Mouse (Mus musculus) heart, embryonic 11.5 days (tissue): ENCODE measurements around the gene Mettl1. TPM values are rescaled to one million over a fixed set of nuclear protein-coding genes. Genes with fewer than 3 reads are reported as not detected.

Source experiments
- ATAC-seq: fragments of 200-750 bp; cut with Nextera tagmentation; replicated peaks from 2 replicates; pipeline ENCODE4 v1.8.0; 2017; ENCODE audit warnings: moderate library complexity; ENCODE audit not compliant: insufficient number of reproducible peaks, low FRiP score, low TSS enrichment
- H3K27ac ChIP-seq: fragments of 300-500 bp; sonication (generic); 2 replicates; pipeline ENCODE4 v1.5.1; 2014; ENCODE audit warnings: mild to moderate bottlenecking, low read depth, low read length
- H3K27me3 ChIP-seq: fragments of 300-500 bp; sonication (generic); 2 replicates; pipeline ENCODE4 v1.6.1; 2014; ENCODE audit warnings: mild to moderate bottlenecking, low read length, mixed read lengths; ENCODE audit not compliant: control insufficient read depth, insufficient read depth
- H3K36me3 ChIP-seq: fragments of 300-500 bp; sonication (generic); 2 replicates; pipeline ENCODE4 v1.6.1; 2014; ENCODE audit warnings: mild to moderate bottlenecking, low read length, moderate library complexity, mixed read lengths; ENCODE audit not compliant: control insufficient read depth, insufficient read depth
- H3K4me1 ChIP-seq: fragments of 300-500 bp; sonication (generic); 2 replicates; pipeline ENCODE4 v1.6.1; 2014; ENCODE audit warnings: low read length; ENCODE audit not compliant: control insufficient read depth, insufficient read depth
- H3K4me2 ChIP-seq: fragments of 300-500 bp; sonication (generic); 2 replicates; pipeline ENCODE4 v1.6.1; 2014; ENCODE audit warnings: mild to moderate bottlenecking, moderate library complexity
- H3K4me3 ChIP-seq: fragments of 300-500 bp; sonication (generic); 2 replicates; pipeline ENCODE4 v1.5.1; 2014; ENCODE audit warnings: low read depth, low read length
- H3K9ac ChIP-seq: fragments of 300-500 bp; sonication (generic); 2 replicates; pipeline ENCODE4 v1.6.1; 2014; ENCODE audit warnings: mild to moderate bottlenecking, low read depth, low read length, moderate library complexity
- H3K9me3 ChIP-seq: fragments of 300-500 bp; sonication (generic); replicated peaks from 2 replicates; pipeline ENCODE4 v1.6.1; 2016; ENCODE audit warnings: low read length; ENCODE audit not compliant: control insufficient read depth
- WGBS: fragments of 180-500 bp; shearing (Covaris S2); extraction: QIAGEN DNeasy Blood & Tissue Kit; methylation state at CpG from one replicate; pipeline ENCODE4 v1.1.7; 2014; ENCODE audit not compliant: insufficient replicate concordance; 5-methylcytosine and 5-hydroxymethylcytosine counted together
- polyA plus RNA-seq: library from polyadenylated mRNA; unstranded; fragments of >200 nt; fragmentation: Nextera tagmentation; extraction: Ambion mirVana; gene quantifications from 2 replicates; pipeline ENCODE4 v1.2.1, GENCODE M21; 2014

Gene Mettl1
- polyA plus RNA-seq, result 36.1 and 43.3 TPM in 2 replicates

DNA sequence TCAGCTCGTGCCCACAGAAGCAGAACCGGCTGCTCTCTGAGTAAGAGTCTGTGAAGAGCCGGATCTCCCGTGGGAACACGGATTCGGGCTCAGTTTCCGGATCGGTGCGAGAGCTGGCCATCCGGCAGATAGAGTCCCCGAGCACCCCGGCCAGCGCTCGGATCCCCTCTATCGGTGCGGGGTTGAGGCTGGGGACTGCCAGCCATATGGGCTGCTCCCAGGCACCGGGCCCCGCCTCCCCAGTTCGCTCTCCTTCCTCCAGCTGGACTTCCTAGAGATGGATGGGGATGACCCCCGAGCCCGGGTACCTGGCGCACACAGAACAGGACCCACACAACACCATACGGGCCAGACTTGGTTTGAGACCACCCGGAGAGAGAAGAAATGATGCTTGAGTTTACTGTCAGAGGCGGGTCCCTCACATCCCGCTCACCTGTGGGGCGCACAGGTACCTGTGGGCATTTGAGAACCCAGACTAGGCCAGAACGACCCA is at the start of gene Mettl1, which contains the start of gene Eef1akmt3:
Gene Mettl1 (plus strand): TSS at position 141 of the 493 bp plus-strand sequence.
Gene Eef1akmt3 (minus strand): TSS at position 240 of the 493 bp plus-strand sequence.
- H3K4me3 ChIP-seq, result peak within 1 kb of the TSS; percentile 84
- H3K36me3 ChIP-seq, result peaks cover 3% of the 10 kb centered on the region; the same call in 1 of the 2 replicates
- H3K9me3 ChIP-seq, result no peaks in the 10 kb centered on the region
- WGBS, result under 1% methylated on average over 28 of the region's 28 CpGs
- H3K27me3 ChIP-seq, result peaks cover 8% of the 10 kb centered on the region
- H3K27ac ChIP-seq, result peak within 1 kb of the TSS; percentile 66; the same call in 1 of the 2 replicates
- H3K4me2 ChIP-seq, result peak within 1 kb of the TSS; percentile 98
- ATAC-seq, result peak; percentile 59
- H3K9ac ChIP-seq, result peak within 1 kb of the TSS; percentile 80
- no peaks in the 10 kb centered on the region; the same call in 1 of the 2 replicates for H3K4me1 ChIP-seq

DNA sequence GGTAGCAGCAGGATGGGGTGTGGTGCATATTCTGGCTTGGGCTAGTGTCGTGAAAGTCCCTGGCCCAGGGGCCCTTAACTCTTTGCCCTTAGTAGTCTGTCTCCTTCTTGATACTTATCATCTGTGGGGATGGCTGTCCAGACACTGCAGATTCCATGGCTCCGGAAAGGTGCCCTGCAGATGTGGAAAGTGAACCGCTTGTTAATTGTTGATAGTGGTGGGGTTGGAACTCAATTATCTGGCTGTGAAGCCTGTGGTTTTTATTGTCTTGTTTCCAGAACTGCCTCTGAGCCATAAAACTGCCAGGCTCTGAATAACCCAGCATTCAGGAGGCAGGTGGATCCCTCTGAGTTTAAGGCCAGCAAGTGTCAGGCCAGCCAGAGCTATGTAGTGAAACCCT is 49.5 kb upstream of the Mettl1 start:
- Histone ChIP-seq H3K9ac (no peak overlapping the region), H3K4me3 (no peak overlapping the region), H3K4me2 (no peak overlapping the region), H3K27ac (no peak overlapping the region), H3K36me3 (peaks cover 28% of the 10 kb centered on the region), H3K9me3 (no peaks in the 10 kb centered on the region), H3K27me3 (no peaks in the 10 kb centered on the region), H3K4me1 (peaks cover 37% of the 10 kb centered on the region)
- WGBS, result 72% methylated on average over 3 of the region's 3 CpGs
- ATAC-seq, result no peak

DNA sequence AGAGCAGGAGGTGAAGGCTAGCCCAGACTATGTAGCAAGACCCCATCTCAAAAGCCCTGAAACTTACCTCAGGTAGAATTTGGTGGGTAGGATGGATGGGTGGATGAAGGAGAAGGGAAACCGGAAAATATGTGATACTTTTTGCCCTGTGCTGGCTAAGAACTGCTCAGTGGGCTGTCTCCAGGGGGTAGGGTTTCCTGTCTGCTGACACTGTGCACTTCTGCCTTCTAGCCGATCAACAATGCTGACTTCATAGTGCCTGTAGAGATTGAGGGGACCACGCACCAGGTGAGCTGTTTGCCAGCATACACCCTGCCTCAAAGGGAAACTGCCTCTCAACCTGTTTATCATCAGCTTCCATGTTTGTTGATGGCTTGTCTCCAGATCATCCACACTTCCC is 47.6 kb upstream of the Mettl1 start:
- H3K27me3 ChIP-seq, result no peaks in the 10 kb centered on the region
- H3K4me2 ChIP-seq, result no peak overlapping the region
- no peak overlapping the region for H3K9ac ChIP-seq
- no peak overlapping the region for H3K27ac ChIP-seq
- ATAC-seq, result no peak
- 87% methylated on average over 3 of the region's 3 CpGs for WGBS
- peaks cover 17% of the 10 kb centered on the region for H3K4me1 ChIP-seq
- H3K4me3 ChIP-seq, result no peak overlapping the region
- peaks cover 39% of the 10 kb centered on the region for H3K36me3 ChIP-seq
- H3K9me3 ChIP-seq, result no peaks in the 10 kb centered on the region

DNA sequence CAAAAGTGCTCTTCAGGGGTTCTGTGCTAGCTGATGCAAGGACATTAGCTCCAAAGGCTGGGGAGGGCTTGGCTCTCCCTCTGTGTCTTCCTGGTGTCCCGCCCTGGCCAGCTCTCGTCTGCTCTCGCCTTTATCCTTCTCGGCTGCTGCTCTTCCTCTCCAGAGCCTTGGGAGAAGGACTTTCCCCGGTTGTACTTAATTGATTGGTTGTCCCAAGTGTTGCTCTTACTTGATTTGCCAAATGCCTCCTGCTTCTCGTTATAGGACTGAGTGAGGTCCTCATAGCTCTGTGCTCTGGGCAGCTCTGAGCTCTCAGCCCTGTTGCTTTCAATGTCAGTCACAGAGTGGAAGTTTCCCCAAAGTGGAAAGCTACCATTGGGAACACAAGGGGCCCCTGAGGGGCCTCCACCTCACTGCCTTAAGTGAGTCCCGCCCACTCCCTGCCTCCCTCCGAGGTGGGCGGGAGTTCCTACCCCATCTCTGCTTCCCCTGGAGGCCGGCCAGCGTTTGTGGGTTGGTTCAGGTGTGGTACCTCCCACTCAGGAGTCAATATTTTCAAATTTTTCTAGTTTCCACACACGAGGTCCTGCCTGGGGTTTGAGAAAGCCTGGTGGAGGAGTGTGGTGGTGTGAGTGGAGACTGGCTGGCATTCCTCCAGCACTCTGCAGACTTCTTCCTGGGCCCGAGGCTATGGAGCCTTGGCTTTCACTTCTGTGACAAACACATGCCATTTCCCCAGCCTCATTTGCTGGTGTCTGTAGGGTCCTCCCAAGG is 43.7 kb upstream of the Mettl1 start:
- no peak overlapping the region for H3K4me3 ChIP-seq
- 68% methylated on average over 13 of the region's 13 CpGs for WGBS
- no peak overlapping the region for H3K27ac ChIP-seq
- H3K27me3 ChIP-seq, result no peaks in the 10 kb centered on the region
- no peaks in the 10 kb centered on the region for H3K9me3 ChIP-seq
- no peak for ATAC-seq
- no peak overlapping the region for H3K9ac ChIP-seq
- H3K36me3 ChIP-seq, result peaks cover 43% of the 10 kb centered on the region
- no peaks in the 10 kb centered on the region for H3K4me1 ChIP-seq
- no peak overlapping the region for H3K4me2 ChIP-seq

DNA sequence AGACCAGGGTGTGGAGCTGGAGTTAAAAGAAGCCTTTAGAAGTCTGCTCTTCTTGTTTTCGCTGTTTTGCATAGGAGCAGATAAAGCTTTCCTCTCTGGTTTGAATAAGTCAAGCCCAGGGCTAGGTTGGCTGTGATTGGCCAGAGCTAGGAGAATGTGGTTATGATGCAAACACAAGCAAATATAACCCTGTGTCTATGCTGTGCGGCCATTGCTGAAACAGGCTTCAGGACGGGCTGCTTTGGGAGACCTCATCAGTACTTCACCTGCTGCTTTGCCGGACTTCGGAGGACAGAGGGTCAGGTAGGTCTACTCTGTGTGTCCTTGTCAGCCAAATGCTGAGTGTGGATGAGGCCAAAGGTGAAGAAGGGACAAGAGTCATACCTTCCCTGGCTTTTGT is 40.7 kb upstream of the Mettl1 start, which contains the start of gene Avil:
Gene Avil (plus strand): TSS at position 181 of the 400 bp plus-strand sequence.
- ATAC-seq, result no peak
- Histone ChIP-seq H3K4me2 (no peak within 1 kb of the TSS), H3K9me3 (no peaks in the 10 kb centered on the region), H3K4me1 (no peaks in the 10 kb centered on the region), H3K36me3 (peaks cover 21% of the 10 kb centered on the region), H3K4me3 (no peak within 1 kb of the TSS), H3K27me3 (no peaks in the 10 kb centered on the region), H3K9ac (no peak within 1 kb of the TSS), H3K27ac (no peak within 1 kb of the TSS)
- WGBS, result 83% methylated on average over 5 of the region's 5 CpGs

DNA sequence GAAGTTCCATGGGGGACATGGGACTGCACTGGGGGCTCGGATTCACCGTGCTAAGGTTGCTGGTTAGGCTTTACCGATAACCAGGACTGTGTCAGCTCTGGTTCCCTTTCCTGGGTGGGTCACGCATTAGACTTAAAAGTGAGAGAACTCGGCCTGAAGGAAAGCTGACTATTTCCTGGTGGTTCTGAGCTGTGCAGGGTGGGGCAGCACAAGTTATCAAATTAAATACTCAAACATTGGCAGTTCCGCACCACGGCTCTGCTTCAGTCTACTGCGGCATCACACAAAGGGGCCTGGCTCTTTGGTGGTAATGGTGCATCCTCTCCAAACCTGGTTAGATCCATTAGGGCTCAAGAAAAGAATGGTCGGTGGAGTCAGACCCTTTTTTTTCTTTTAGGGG is 39.9 kb upstream of the Mettl1 start:
- Histone ChIP-seq H3K4me2 (no peak overlapping the region), H3K9ac (no peak overlapping the region), H3K27me3 (no peaks in the 10 kb centered on the region), H3K4me1 (no peaks in the 10 kb centered on the region), H3K9me3 (no peaks in the 10 kb centered on the region), H3K27ac (no peak overlapping the region), H3K4me3 (no peak overlapping the region), H3K36me3 (peaks cover 18% of the 10 kb centered on the region)
- 80% methylated on average over 9 of the region's 9 CpGs for WGBS
- ATAC-seq, result no peak

DNA sequence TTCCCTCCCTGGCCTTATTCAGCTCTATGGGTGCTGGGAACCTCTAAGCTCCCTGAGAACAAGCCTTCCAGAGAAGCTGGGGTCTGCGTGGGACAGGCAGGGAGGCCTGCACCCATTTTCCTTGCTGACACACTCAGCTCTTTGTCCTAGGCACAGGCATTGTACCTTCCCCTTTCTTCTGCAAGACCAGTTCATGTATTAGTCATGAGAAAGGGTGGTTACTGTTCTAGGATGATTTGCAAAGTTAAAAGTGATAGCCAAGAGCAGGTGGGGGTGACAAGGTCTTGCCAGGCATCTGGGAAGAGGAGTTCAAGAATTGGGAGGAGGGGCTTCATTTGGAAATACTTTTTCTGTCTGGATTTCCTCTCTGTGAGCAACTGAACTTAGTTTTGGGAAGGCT is 39.2 kb upstream of the Mettl1 start:
- Histone ChIP-seq H3K9me3 (no peaks in the 10 kb centered on the region), H3K27ac (no peak overlapping the region), H3K4me3 (no peak overlapping the region), H3K36me3 (peaks cover 18% of the 10 kb centered on the region), H3K4me1 (no peaks in the 10 kb centered on the region), H3K9ac (no peak overlapping the region), H3K27me3 (no peaks in the 10 kb centered on the region), H3K4me2 (no peak overlapping the region)
- ATAC-seq, result no peak
- 85% methylated on average over 1 of the region's 1 CpGs for WGBS

DNA sequence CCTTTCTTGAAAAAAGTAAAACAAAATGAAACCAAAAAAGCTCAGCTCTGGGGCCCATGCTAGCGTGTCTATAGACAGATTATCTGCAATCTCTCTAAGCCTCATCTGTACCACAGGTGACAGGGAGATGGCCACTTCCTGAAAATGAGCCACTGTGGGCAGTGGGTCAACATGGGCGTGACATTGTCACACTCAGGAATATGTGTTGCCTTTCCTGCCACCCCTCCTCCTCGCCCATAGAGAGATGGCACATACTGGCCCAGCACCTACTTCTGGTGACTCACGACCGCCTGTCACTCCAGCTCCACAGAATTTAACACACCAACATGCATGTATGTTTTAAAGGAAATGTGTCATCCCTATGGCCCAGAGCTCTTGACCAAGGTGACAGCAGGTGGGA is 38.4 kb upstream of the Mettl1 start:
- 83% methylated on average over 5 of the region's 5 CpGs for WGBS
- no peaks in the 10 kb centered on the region for H3K9me3 ChIP-seq
- H3K4me1 ChIP-seq, result no peaks in the 10 kb centered on the region
- no peak overlapping the region for H3K27ac ChIP-seq
- H3K27me3 ChIP-seq, result no peaks in the 10 kb centered on the region
- ATAC-seq, result no peak
- no peak overlapping the region for H3K9ac ChIP-seq
- H3K4me3 ChIP-seq, result no peak overlapping the region
- H3K4me2 ChIP-seq, result no peak overlapping the region
- H3K36me3 ChIP-seq, result peaks cover 16% of the 10 kb centered on the region
